Mouse (Mus musculus) myocyte (in vitro differentiated cells): ENCODE data around the gene Egf. TPM values are rescaled to one million over a fixed set of nuclear protein-coding genes. Genes with fewer than 3 reads are reported as not detected.

ENCODE experiments used
- H3K27me3 ChIP-seq: one replicate; pipeline ENCODE4 v1.6.1; 2011; ENCODE audit not compliant: control insufficient read depth, insufficient read depth, insufficient read length
- H3K36me3 ChIP-seq: one replicate; pipeline ENCODE4 v1.6.1; 2011; ENCODE audit not compliant: control insufficient read depth, insufficient read depth
- H3K4me2 ChIP-seq: one replicate; pipeline ENCODE4 v1.6.1; 2011; ENCODE audit warnings: low read depth, control low read depth
- H3K4me3 ChIP-seq: one replicate; pipeline ENCODE4 v1.5.1; 2011; ENCODE audit warnings: mild to moderate bottlenecking, control low read depth, moderate library complexity
- H3K79me2 ChIP-seq: one replicate; pipeline ENCODE4 v1.6.1; 2011; ENCODE audit not compliant: control insufficient read depth, insufficient read depth
- H3ac ChIP-seq: one replicate; pipeline ENCODE4 v1.6.1; 2011; ENCODE audit not compliant: control insufficient read depth, insufficient read length
- CEBPB ChIP-seq: IDR thresholded peaks from 2 replicates; pipeline ENCODE4 v1.6.1; 2011; ENCODE audit warnings: mild to moderate bottlenecking, moderate library complexity; ENCODE audit not compliant: poor library complexity, insufficient read depth, severe bottlenecking
- E2F4 ChIP-seq: IDR thresholded peaks from one replicate; pipeline ENCODE4 v1.6.1; 2011; ENCODE audit warnings: mild to moderate bottlenecking, control low read depth, moderate library complexity; ENCODE audit not compliant: insufficient read depth
- MAX ChIP-seq: IDR thresholded peaks from one replicate; pipeline ENCODE4 v1.6.1; 2011; ENCODE audit warnings: low read depth, mild to moderate bottlenecking, control low read depth
- MYOD1 ChIP-seq, 3 experiments: IDR thresholded peaks; one replicate each; pipeline ENCODE4 v1.6.1; 2011; ENCODE audit warnings: control low read depth in 2 of 3, low read depth in 2 of 3, mild to moderate bottlenecking in 2 of 3, moderate library complexity in 1 of 3; ENCODE audit not compliant: insufficient read length in 2 of 3, control insufficient read depth in 1 of 3
- MYOG ChIP-seq, 3 experiments: IDR thresholded peaks; one replicate each; pipeline ENCODE4 v1.6.1; 2011; ENCODE audit warnings: control low read depth in 2 of 3, low read depth in 2 of 3, mild to moderate bottlenecking in 2 of 3; ENCODE audit not compliant: insufficient read length in 2 of 3, control insufficient read depth in 1 of 3, insufficient read depth in 1 of 3
- POLR2A ChIP-seq: IDR thresholded peaks from one replicate; pipeline ENCODE4 v1.6.1; 2011; ENCODE audit warnings: low read depth, mild to moderate bottlenecking, control low read depth, moderate library complexity; ENCODE audit not compliant: insufficient read length
- POLR2AphosphoS2 ChIP-seq: IDR thresholded peaks from one replicate; pipeline ENCODE4 v1.6.1; 2011; ENCODE audit warnings: low read depth, control low read depth; ENCODE audit not compliant: insufficient read length
- REST ChIP-seq: IDR thresholded peaks from one replicate; pipeline ENCODE4 v1.6.1; 2011; ENCODE audit warnings: mild to moderate bottlenecking, control low read depth, moderate library complexity; ENCODE audit not compliant: insufficient read depth, insufficient read length
- SRF ChIP-seq: IDR thresholded peaks from one replicate; pipeline ENCODE4 v1.6.1; 2011; ENCODE audit warnings: low read depth; ENCODE audit not compliant: control insufficient read depth, insufficient read length
- TCF12 ChIP-seq: IDR thresholded peaks from one replicate; pipeline ENCODE4 v1.6.1; 2011; ENCODE audit warnings: mild to moderate bottlenecking, control low read depth; ENCODE audit not compliant: poor library complexity, insufficient read depth, severe bottlenecking
- TCF3 ChIP-seq: IDR thresholded peaks from one replicate; pipeline ENCODE4 v1.6.1; 2011; ENCODE audit warnings: low read depth, control low read depth; ENCODE audit not compliant: insufficient read length
- USF1 ChIP-seq: IDR thresholded peaks from one replicate; pipeline ENCODE4 v1.6.1; 2011; ENCODE audit warnings: low read depth, mild to moderate bottlenecking, control low read depth, moderate library complexity
- polyA plus RNA-seq: library from polyadenylated mRNA; unstranded; fragments of >200 nt; fragmentation: generic; extraction: Trizol; gene quantifications from one replicate; pipeline ENCODE4 v1.2.1, GENCODE M21; 2012; ENCODE audit warnings: missing spikeins

Egf gene
- polyA plus RNA-seq, 1 experiment = 0.38 TPM

DNA sequence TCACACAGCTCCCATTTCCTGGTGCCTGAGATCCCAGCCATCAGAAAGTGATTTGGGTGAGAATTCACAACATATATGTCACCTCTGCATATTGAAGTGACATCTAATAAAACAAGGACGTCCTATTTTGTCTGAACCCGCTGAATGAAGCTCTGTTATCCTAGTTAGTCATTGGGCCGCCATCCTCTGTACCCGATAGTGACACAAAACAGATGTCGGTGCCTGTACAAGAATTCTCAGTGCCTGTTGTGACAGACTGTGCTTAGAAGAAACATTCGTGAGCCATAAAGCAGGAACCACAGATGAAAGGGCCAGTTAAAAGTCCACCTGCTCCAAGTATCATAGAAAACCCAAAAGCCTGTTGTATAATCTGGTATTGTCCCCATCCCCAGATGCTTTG lies 117.7 kb downstream of the Egf start:
- no peak overlapping the region for H3ac ChIP-seq
- no peaks in the 10 kb centered on the region for H3K36me3 ChIP-seq
- no peak overlapping the region for H3K4me2 ChIP-seq
- TF ChIP-seq TCF3 = no peak
- no peak for TF ChIP-seq E2F4
- TF ChIP-seq MYOG (IDR thresholded peaks at IDR 0.05; ENCODE audit: control insufficient read depth in 1 of 3, insufficient read depth in 1 of 3, insufficient read length in 2 of 3, low read depth in 2 of 3) = no peak
- TF ChIP-seq REST = no peak
- TF ChIP-seq POLR2AphosphoS2 = no peak
- TF ChIP-seq USF1 = no peak
- TF ChIP-seq MYOD1 (IDR thresholded peaks at IDR 0.05; ENCODE audit: control insufficient read depth in 1 of 3, insufficient read length in 2 of 3, low read depth in 2 of 3) = no peak
- no peak for TF ChIP-seq SRF
- no peak for TF ChIP-seq CEBPB
- no peak for TF ChIP-seq POLR2A
- no peak overlapping the region for H3K4me3 ChIP-seq
- no peaks in the 10 kb centered on the region for H3K79me2 ChIP-seq
- H3K27me3 ChIP-seq = no peaks in the 10 kb centered on the region

DNA sequence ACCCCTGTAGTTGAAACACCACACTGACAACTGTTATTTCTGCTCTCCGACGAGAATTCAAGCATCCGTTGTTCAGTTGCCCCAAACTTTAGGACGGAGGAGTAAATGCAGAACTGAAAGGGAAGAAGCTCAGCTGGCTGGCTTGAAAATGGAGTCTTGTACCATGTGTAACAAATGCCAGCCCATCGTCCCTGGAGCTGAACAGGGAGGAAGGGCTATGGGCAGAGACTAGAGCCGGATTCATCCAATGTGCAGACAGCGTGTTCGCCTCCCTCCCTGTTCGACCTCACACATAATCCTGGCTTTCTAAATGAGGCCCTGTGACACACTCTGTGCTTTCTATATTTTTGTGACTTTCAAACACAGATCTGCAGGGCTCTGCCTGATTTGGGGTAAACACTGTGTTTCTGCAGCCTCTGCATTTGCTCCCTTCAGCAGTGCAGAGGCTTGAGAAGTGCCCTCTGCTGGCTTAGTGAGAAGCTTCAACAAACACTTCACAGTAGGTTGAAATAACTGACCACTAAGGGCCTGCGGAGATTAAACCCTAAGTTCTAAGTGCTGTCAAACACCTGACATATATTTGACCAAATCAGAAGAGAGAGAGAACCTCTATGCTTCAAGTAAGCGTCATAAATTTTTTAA lies 120.7 kb downstream of the Egf start:
- Histone ChIP-seq H3ac (no peak overlapping the region), H3K79me2 (no peaks in the 10 kb centered on the region), H3K4me3 (no peak overlapping the region), H3K27me3 (no peaks in the 10 kb centered on the region), H3K36me3 (peaks cover 7% of the 10 kb centered on the region), H3K4me2 (no peak overlapping the region)
- no peak for TF ChIP-seq MYOD1 (IDR thresholded peaks at IDR 0.05; ENCODE audit: control insufficient read depth in 1 of 3, insufficient read length in 2 of 3, low read depth in 2 of 3)
- no peak for TF ChIP-seq SRF
- no peak for TF ChIP-seq MAX
- TF ChIP-seq TCF3 = no peak
- no peak for TF ChIP-seq POLR2AphosphoS2
- no peak for TF ChIP-seq USF1
- no peak for TF ChIP-seq CEBPB
- TF ChIP-seq TCF12 = no peak
- no peak for TF ChIP-seq REST
- no peak for TF ChIP-seq MYOG (IDR thresholded peaks at IDR 0.05; ENCODE audit: control insufficient read depth in 1 of 3, insufficient read depth in 1 of 3, insufficient read length in 2 of 3, low read depth in 2 of 3)
- no peak for TF ChIP-seq E2F4
- no peak for TF ChIP-seq POLR2A

DNA sequence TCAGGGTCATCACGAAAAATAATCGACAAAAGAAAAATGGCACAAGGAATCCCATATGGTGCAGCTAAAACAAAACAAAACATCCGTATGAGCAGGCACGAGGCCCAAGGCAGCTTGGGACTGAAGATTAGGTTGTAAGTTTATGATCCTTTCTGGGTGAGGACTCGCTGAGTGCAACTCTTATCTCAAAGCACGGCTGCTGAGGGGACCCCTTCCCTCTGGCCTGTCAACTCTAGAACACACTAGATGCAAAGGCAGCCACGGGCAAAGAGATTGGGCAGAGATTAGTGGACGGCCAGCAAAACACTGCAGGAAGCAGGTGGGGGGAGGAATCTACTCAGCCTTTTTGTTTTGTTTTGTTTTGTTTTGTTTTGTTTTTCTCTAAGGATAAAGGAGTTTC lies 121.6 kb downstream of the Egf start:
- Histone ChIP-seq H3ac (no peak overlapping the region), H3K4me2 (no peak overlapping the region), H3K36me3 (peaks cover 8% of the 10 kb centered on the region), H3K27me3 (no peaks in the 10 kb centered on the region), H3K4me3 (no peak overlapping the region), H3K79me2 (no peaks in the 10 kb centered on the region)
- TF ChIP-seq CEBPB = no peak
- no peak for TF ChIP-seq REST
- no peak for TF ChIP-seq TCF3
- no peak for TF ChIP-seq E2F4

DNA sequence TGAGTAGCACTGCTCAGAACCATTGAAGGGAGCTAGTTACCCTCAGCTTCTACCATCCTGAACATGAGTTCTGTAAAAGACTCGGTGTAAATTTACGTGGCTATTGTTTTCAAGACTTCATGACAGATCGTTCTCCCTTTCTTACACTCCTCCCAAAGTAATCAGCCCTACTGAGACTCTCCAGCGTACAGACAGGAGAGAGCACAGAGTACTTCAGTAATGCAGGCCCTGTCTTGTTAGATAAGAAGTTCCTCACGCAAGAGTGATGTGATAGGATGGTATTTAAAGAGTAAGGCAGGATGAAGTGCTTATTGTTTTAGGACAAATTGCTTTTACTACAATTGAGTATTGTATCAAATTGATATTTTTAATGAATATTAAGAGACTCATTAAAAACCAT lies 123.3 kb downstream of the Egf start:
- Histone ChIP-seq H3K4me3 (no peak overlapping the region), H3K27me3 (no peaks in the 10 kb centered on the region), H3ac (no peak overlapping the region), H3K4me2 (no peak overlapping the region), H3K36me3 (peaks cover 8% of the 10 kb centered on the region), H3K79me2 (no peaks in the 10 kb centered on the region)
- TF ChIP-seq USF1 (no peak), MYOD1 (IDR thresholded peaks at IDR 0.05; ENCODE audit: control insufficient read depth in 1 of 3, insufficient read length in 2 of 3, low read depth in 2 of 3) (no peak), TCF3 (no peak), SRF (no peak), CEBPB (no peak)

DNA sequence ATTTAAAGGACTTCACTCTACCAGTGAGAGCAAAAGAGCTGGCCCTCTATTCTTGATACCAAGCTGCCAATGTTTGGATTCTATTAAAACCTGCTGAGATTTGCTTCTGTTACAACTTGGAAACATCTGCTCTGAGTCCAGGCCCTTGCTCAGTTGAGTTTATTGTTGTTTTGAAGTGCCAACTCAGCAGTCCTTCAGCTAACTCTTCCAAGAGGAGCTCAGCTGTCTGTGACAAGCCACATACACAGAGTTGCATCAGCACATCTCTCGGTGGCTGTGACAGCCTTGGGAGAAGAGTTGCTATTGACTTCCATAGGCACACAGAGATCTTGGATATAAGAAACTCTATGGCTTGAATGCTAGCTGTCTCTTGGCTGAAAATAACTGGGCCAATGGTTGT lies 124.1 kb downstream of the Egf start:
- no peaks in the 10 kb centered on the region for H3K27me3 ChIP-seq
- no peak overlapping the region for H3K4me3 ChIP-seq
- H3K79me2 ChIP-seq = no peaks in the 10 kb centered on the region
- no peak overlapping the region for H3ac ChIP-seq
- H3K4me2 ChIP-seq = no peak overlapping the region
- peaks cover 8% of the 10 kb centered on the region for H3K36me3 ChIP-seq
- TF ChIP-seq REST = no peak
- TF ChIP-seq TCF12 = no peak
- TF ChIP-seq SRF = no peak
- TF ChIP-seq MYOG (IDR thresholded peaks at IDR 0.05; ENCODE audit: control insufficient read depth in 1 of 3, insufficient read depth in 1 of 3, insufficient read length in 2 of 3, low read depth in 2 of 3) = peak in 2 of 3 experiments; percentile 57 to 66
- peak in 1 of 3 experiments; percentile 23 for TF ChIP-seq MYOD1 (IDR thresholded peaks at IDR 0.05; ENCODE audit: control insufficient read depth in 1 of 3, insufficient read length in 2 of 3, low read depth in 2 of 3)
- no peak for TF ChIP-seq POLR2A
- peak; percentile 69; the same call in 1 of the 2 replicates for TF ChIP-seq CEBPB
- no peak for TF ChIP-seq TCF3
- no peak for TF ChIP-seq E2F4

Other genes with a start within 250 kb of the Egf start
- gene Elovl6, start 223.0 kb downstream of the Egf start, polyA plus RNA-seq = 6.8 TPM
- not detected for gene Lrit3, start 48.7 kb upstream of the Egf start, polyA plus RNA-seq
- gene Rrh, start 67.3 kb upstream of the Egf start, polyA plus RNA-seq = not detected
- gene Gar1, start 76.1 kb upstream of the Egf start, polyA plus RNA-seq = 89.0 TPM
- not detected for gene Cfi, start 80.6 kb upstream of the Egf start, polyA plus RNA-seq
- gene Pla2g12a, start 123.3 kb upstream of the Egf start, polyA plus RNA-seq = 31.3 TPM
- gene Casp6, start 146.1 kb upstream of the Egf start, polyA plus RNA-seq = 12.7 TPM
- gene Mcub, start 214.9 kb upstream of the Egf start, polyA plus RNA-seq = 19.7 TPM